Mouse (Mus musculus) midbrain, embryonic 14.5 days (tissue): ENCODE measurements around the gene Sptssb. TPM values are rescaled to one million over a fixed set of nuclear protein-coding genes. Genes with fewer than 3 reads are reported as not detected.

Source experiments
- ATAC-seq: fragments of 200-750 bp; cut with Nextera tagmentation; 2 replicates; pipeline ENCODE4 v1.8.0; 2017; ENCODE audit warnings: moderate number of reproducible peaks, moderate library complexity; ENCODE audit not compliant: low FRiP score, low TSS enrichment
- DNase-seq: peaks from one replicate; pipeline ENCODE4 v3.0.0-alpha.2; 2015
- H3K27ac ChIP-seq: fragments of 300-500 bp; sonication (generic); replicated peaks from 2 replicates; pipeline ENCODE4 v1.5.1; 2014; ENCODE audit warnings: mild to moderate bottlenecking, low read depth, low read length, moderate library complexity
- H3K27me3 ChIP-seq: fragments of 300-500 bp; sonication (generic); 2 replicates; pipeline ENCODE4 v1.6.1; 2014; ENCODE audit warnings: low read length, control low read depth, mixed read lengths; ENCODE audit not compliant: control insufficient read depth, insufficient read depth
- H3K36me3 ChIP-seq: fragments of 300-500 bp; sonication (generic); 2 replicates; pipeline ENCODE4 v1.6.1; 2014; ENCODE audit warnings: low read length, control low read depth; ENCODE audit not compliant: control insufficient read depth, insufficient read depth
- H3K4me1 ChIP-seq: fragments of 300-500 bp; sonication (generic); 2 replicates; pipeline ENCODE4 v1.6.1; 2014; ENCODE audit warnings: mild to moderate bottlenecking, antibody characterized with exemption, low read length, control low read depth; ENCODE audit not compliant: control insufficient read depth, insufficient read depth
- H3K4me2 ChIP-seq: fragments of 300-500 bp; sonication (generic); 2 replicates; pipeline ENCODE4 v1.6.1; 2014; ENCODE audit warnings: mild to moderate bottlenecking, low read length, moderate library complexity
- H3K4me3 ChIP-seq: fragments of 300-500 bp; sonication (generic); replicated peaks from 2 replicates; pipeline ENCODE4 v1.5.1; 2014; ENCODE audit warnings: low read depth, low read length
- H3K9ac ChIP-seq: fragments of 300-500 bp; sonication (generic); replicated peaks from 2 replicates; pipeline ENCODE4 v1.6.1; 2014; ENCODE audit warnings: mild to moderate bottlenecking, low read length, moderate library complexity
- H3K9me3 ChIP-seq: fragments of 300-500 bp; sonication (generic); 2 replicates; pipeline ENCODE4 v1.6.1; 2016; ENCODE audit warnings: low read length, control low read depth, mixed read lengths; ENCODE audit not compliant: control insufficient read depth
- WGBS: fragments of 180-500 bp; shearing (Covaris S2); extraction: QIAGEN DNeasy Blood & Tissue Kit; methylation state at CpG from one replicate; pipeline ENCODE4 v1.1.7; 2014; 5-methylcytosine and 5-hydroxymethylcytosine counted together
- polyA plus RNA-seq: library from polyadenylated mRNA; unstranded; fragments of >200 nt; fragmentation: Nextera tagmentation; extraction: Ambion mirVana; gene quantifications from 2 replicates; pipeline ENCODE4 v1.2.1, GENCODE M21; 2014

Gene Sptssb
- polyA plus RNA-seq, 1 experiment from 2014 or later, result 0.38 TPM

DNA sequence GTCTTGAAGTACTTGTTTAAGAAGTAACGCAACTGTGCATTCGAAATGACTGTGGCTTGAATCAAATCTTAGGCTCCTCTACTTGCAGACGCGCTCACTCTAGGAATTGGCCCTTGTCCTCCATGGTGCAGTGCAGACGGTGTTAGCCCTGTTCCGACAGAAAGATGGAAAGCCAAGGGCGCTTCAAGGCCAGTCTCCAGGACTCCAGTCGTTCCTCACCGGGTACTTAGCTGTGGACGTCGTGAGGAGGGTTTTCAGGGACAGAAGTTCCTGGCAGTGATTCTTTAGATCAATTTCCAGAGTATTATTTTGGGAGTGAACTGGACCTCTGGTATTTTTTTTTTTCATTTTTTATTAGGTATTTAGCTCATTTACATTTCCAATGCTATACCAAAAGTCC, 35.8 kb upstream of the Sptssb start:
- Histone ChIP-seq H3K9ac (no peak overlapping the region), H3K4me3 (no peak overlapping the region), H3K27me3 (no peaks in the 10 kb centered on the region), H3K4me2 (no peak overlapping the region), H3K36me3 (no peaks in the 10 kb centered on the region), H3K4me1 (no peaks in the 10 kb centered on the region), H3K9me3 (no peaks in the 10 kb centered on the region), H3K27ac (no peak overlapping the region)
- ATAC-seq (no peak), DNase-seq (no peak)
- WGBS, result 94% methylated on average over 11 of the region's 11 CpGs

DNA sequence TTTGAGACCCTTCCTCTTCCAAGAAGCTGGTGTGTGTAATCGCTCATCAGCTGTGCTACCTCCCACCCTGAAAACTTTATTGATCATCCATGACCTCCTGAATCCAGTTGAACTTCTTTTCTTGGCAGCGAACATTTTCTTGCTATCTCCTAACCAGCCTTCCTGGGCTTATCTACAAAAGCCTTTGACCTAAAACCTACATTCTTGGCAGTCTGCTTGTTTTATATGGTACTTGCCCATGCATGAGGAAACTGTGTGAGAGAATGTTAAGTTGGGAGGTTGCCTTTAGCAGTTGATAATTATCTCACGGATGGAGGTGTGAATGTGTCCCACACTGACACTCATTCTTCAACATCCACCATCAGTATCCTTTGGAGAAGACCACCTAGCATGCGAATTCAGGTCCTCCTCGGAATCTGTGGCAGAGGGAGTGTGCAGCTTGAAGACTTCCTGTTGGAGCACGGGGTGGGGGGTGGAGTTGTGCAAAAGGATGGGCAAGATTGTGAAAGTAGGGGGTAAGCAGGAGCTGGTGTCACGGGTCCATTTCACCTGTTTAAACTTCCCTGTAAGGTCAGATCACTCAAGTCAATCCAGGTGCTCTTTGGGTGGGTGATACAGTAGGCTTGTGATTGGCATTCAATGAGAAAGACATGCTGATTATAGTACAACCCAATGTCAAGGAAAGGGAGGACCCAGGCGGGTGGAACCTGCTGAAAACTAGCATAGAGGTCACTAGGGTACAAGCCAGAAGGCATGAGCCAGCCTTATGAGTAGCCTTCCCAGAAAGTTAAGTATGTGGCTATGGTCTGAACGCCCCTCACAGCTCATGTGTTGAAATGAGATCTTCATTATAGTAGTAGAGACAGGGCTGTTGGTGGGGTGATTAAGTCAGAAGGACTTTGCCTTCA, 32.7 kb upstream of the Sptssb start:
- Histone ChIP-seq H3K27ac (no peak overlapping the region), H3K4me2 (no peak overlapping the region)
- 87% methylated on average over 9 of the region's 9 CpGs for whole genome bisulfite sequencing

DNA sequence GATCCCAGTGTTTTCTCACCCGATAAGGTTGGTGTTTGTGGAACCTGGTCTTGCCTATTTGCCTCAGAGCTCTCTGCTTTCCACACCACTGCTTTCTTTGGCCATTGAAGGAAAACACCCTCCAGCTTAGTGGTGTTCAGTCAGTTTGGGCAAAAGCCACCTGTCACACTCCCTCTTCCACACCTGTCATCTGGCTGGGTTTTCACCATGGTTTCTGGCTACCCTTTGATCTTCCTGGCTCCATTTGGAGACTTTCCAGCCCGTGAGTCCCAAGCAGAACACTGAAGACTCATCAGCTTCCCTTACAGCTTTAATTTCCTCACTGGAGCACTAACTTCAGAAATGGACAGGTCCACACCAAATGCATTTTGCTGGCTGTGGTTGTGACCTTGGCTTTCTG, 26.1 kb upstream of the Sptssb start:
- 81% methylated on average over 2 of the region's 2 CpGs for WGBS
- Histone ChIP-seq H3K36me3 (no peaks in the 10 kb centered on the region), H3K4me1 (no peaks in the 10 kb centered on the region), H3K27ac (no peak overlapping the region), H3K9ac (no peak overlapping the region), H3K9me3 (no peaks in the 10 kb centered on the region), H3K4me2 (no peak overlapping the region), H3K27me3 (no peaks in the 10 kb centered on the region), H3K4me3 (no peak overlapping the region)
- ATAC-seq (no peak), DNase-seq (no peak)

More for the DNA sequence above, 32.7 kb upstream of the Sptssb start:
- Histone ChIP-seq H3K36me3 (no peaks in the 10 kb centered on the region), H3K4me1 (no peaks in the 10 kb centered on the region), H3K9me3 (no peaks in the 10 kb centered on the region), H3K4me3 (no peak overlapping the region), H3K27me3 (no peaks in the 10 kb centered on the region), H3K9ac (no peak overlapping the region)
- no peak for ATAC-seq
- DNase-seq, result no peak

DNA sequence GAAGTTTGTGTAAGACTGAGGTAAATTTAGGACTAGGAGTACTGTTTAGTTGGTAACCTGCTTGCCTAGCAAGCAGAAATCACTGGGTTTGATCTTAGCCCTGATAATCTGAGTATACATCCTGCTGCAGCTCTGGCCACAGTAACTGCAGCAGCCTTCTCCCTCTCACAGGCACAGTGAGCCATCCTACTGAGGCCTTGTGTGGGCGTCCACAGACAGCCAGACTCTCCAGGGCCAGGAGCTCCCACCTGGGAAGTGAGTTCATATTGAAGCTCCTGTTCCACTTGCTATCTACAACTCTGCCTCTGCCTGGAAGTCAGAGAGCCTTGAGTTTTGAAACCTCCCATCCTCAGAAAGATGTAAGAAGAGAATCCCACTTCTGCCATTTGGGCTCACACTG, 24.0 kb upstream of the Sptssb start:
- no peak overlapping the region for H3K4me2 ChIP-seq
- H3K27me3 ChIP-seq, result no peaks in the 10 kb centered on the region
- no peak overlapping the region for H3K4me3 ChIP-seq
- DNase-seq, result no peak
- no peak overlapping the region for H3K27ac ChIP-seq
- no peaks in the 10 kb centered on the region for H3K4me1 ChIP-seq
- H3K9ac ChIP-seq, result no peak overlapping the region
- no peak for ATAC-seq
- no peaks in the 10 kb centered on the region for H3K36me3 ChIP-seq
- no peaks in the 10 kb centered on the region for H3K9me3 ChIP-seq
- 76% methylated on average over 1 of the region's 1 CpGs for WGBS

DNA sequence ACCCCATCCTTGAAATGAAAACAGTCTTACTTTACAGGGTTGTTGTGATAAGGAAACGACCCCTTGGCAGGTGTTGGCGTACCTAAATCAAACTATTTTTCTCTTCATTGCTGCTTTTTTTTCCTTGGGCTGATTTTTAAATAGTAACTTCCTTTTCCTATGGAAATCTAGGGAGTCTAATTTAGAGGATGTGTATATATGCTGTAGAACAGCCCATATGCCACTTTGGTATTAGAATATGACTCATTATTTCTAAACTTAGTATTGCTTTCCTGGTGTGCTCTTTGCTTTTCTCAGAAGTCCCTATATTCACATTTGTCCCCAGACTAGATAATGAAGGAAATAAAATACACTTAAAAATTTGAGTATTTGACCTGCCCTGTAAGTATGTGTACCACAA, 17.8 kb upstream of the Sptssb start:
- no peak overlapping the region for H3K27ac ChIP-seq
- no peaks in the 10 kb centered on the region for H3K27me3 ChIP-seq
- ATAC-seq, result no peak
- no peak overlapping the region for H3K9ac ChIP-seq
- no peaks in the 10 kb centered on the region for H3K4me1 ChIP-seq
- no peak overlapping the region for H3K4me3 ChIP-seq
- no peaks in the 10 kb centered on the region for H3K9me3 ChIP-seq
- no peak for DNase-seq
- WGBS, result 94% methylated on average over 2 of the region's 2 CpGs
- no peak overlapping the region for H3K4me2 ChIP-seq
- H3K36me3 ChIP-seq, result no peaks in the 10 kb centered on the region

DNA sequence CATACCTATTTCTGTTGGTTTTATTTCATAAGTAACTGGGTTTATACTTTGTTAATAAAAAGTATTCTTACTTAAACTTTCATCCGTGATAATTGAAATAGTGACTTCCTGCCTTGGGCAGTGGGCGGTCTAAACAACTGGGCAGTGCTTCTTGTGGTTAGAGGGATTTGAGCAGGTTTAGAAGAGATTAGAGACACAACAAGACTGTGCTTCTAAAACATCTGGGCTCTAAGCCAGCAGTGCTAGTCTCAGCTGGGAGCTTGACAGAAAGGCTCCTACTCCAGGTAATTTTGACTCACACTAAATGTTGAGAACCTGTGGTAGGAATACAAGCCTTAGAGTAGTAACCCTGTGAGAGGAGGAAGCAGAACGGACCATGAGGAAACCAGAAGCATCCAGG, 15.0 kb upstream of the Sptssb start:
- H3K9me3 ChIP-seq, result no peaks in the 10 kb centered on the region
- H3K36me3 ChIP-seq, result no peaks in the 10 kb centered on the region
- 83% methylated on average over 3 of the region's 3 CpGs for WGBS
- H3K4me3 ChIP-seq, result no peak overlapping the region
- H3K27me3 ChIP-seq, result no peaks in the 10 kb centered on the region
- no peak overlapping the region for H3K4me2 ChIP-seq
- no peak overlapping the region for H3K9ac ChIP-seq
- no peaks in the 10 kb centered on the region for H3K4me1 ChIP-seq
- DNase-seq (no peak), ATAC-seq (no peak)
- H3K27ac ChIP-seq, result no peak overlapping the region

DNA sequence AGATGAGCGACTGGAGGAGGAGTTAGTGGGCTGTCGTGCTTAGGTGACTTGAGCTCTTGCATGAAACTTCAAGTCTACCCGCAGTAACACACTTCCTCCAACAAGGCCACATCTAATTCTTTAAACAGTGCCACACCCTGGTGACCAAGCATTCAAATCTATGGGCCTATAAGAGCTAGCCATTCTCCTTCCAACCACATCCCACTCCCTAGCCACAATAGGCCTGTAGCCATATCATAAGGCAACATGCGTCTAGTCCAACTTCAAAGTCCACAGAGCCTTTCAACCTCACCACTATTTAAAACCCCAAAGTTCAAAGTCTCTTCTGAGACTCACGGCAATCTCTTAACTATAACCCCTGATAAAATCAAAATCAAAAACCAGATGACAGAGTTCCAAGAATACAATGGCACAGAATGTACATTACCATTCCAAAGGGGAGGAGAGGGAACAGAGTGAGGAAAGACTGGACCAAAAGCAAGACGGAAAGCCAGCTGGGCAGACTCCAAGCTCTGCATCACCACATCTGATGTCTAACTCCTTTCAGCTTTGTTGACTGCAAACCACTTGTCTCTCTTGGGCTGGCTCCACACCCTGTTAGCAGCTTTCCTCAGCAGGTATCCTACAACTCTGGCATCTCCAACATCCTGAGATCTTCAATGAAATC, 13.1 kb upstream of the Sptssb start:
- no peak overlapping the region for H3K4me2 ChIP-seq
- no peak for DNase-seq
- no peak for ATAC-seq
- no peak overlapping the region for H3K27ac ChIP-seq
- no peaks in the 10 kb centered on the region for H3K27me3 ChIP-seq
- H3K4me3 ChIP-seq, result no peak overlapping the region
- no peaks in the 10 kb centered on the region for H3K9me3 ChIP-seq
- H3K36me3 ChIP-seq, result no peaks in the 10 kb centered on the region
- H3K4me1 ChIP-seq, result no peaks in the 10 kb centered on the region
- H3K9ac ChIP-seq, result no peak overlapping the region
- 81% methylated on average over 6 of the region's 6 CpGs for WGBS

DNA sequence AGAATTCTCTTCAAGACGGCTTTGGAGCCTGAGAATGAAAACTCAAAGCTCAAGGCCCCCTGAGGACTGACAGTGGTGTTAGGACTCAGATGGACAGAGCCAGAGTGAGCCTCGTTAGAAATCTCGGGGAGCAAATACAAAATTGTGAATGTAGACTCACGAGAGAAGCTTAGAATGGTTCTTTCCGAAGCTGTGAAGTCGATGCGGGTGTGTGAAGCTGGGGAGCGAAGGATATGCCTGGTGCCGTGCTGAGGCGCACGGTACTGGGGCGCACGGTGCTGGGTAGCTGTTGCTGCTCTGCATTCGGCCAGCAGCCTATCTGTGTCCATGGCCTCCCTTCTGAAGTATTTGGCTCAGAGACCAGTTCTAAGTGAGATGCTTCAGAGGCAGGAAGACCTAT, 11.4 kb upstream of the Sptssb start:
- Histone ChIP-seq H3K36me3 (no peaks in the 10 kb centered on the region), H3K9me3 (no peaks in the 10 kb centered on the region), H3K9ac (no peak overlapping the region), H3K27ac (no peak overlapping the region), H3K4me2 (no peak overlapping the region), H3K27me3 (no peaks in the 10 kb centered on the region), H3K4me1 (no peaks in the 10 kb centered on the region), H3K4me3 (no peak overlapping the region)
- ATAC-seq (no peak), DNase-seq (no peak)
- WGBS, result 86% methylated on average over 14 of the region's 14 CpGs

DNA sequence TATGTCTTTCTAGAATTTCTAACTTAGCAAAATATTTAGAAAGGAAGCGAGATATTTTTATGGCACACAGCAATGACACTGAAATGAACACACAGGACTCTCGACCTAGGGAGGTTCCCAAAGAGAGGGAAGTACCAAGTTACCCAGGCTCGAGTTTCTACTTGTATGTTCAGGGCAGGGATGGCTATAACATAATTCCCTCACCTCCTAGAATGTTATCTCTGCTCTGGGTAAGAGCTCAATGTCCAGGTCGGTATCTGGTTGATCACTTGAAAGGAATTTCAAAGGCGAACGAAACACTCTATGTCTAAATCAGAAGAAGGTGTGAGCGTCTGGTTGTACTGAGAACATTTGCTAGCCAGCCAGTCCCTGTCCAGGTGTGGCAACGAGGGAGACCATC, 10.0 kb upstream of the Sptssb start:
- Histone ChIP-seq H3K9ac (no peak overlapping the region), H3K4me1 (no peaks in the 10 kb centered on the region), H3K36me3 (no peaks in the 10 kb centered on the region), H3K27ac (no peak overlapping the region), H3K4me3 (no peak overlapping the region), H3K9me3 (no peaks in the 10 kb centered on the region), H3K27me3 (no peaks in the 10 kb centered on the region), H3K4me2 (no peak overlapping the region)
- DNase-seq (no peak), ATAC-seq (no peak)
- 87% methylated on average over 8 of the region's 8 CpGs for WGBS
